Mouse (Mus musculus) midbrain, embryonic 12.5 days (tissue): ENCODE measurements around the gene Rnaseh2a. TPM values are rescaled to one million over a fixed set of nuclear protein-coding genes. Genes with fewer than 3 reads are reported as not detected.

Experiments used
- ATAC-seq: fragments of 200-750 bp; cut with Nextera tagmentation; 2 replicates; pipeline ENCODE4 v1.8.0; 2017; ENCODE audit warnings: low read depth, moderate TSS enrichment, moderate library complexity; ENCODE audit not compliant: low FRiP score
- H3K27ac ChIP-seq: fragments of 300-500 bp; sonication (generic); replicated peaks from 2 replicates; pipeline ENCODE4 v1.5.1; 2016; ENCODE audit warnings: mild to moderate bottlenecking
- H3K27me3 ChIP-seq: fragments of 300-500 bp; sonication (generic); 2 replicates; pipeline ENCODE4 v1.6.1; 2016; ENCODE audit warnings: mild to moderate bottlenecking
- H3K36me3 ChIP-seq: fragments of 300-500 bp; sonication (generic); 2 replicates; pipeline ENCODE4 v1.6.1; 2016
- H3K4me1 ChIP-seq: fragments of 300-500 bp; sonication (generic); 2 replicates; pipeline ENCODE4 v1.6.1; 2016
- H3K4me2 ChIP-seq: fragments of 300-500 bp; sonication (generic); replicated peaks from 2 replicates; pipeline ENCODE4 v1.6.1; 2016; ENCODE audit warnings: mild to moderate bottlenecking, moderate library complexity
- H3K4me3 ChIP-seq: fragments of 300-500 bp; sonication (generic); 2 replicates; pipeline ENCODE4 v1.5.1; 2016; ENCODE audit warnings: mild to moderate bottlenecking
- H3K9ac ChIP-seq: fragments of 300-500 bp; sonication (generic); replicated peaks from 2 replicates; pipeline ENCODE4 v1.6.1; 2016; ENCODE audit warnings: mild to moderate bottlenecking, moderate library complexity
- H3K9me3 ChIP-seq: fragments of 300-500 bp; sonication (generic); 2 replicates; pipeline ENCODE4 v1.6.1; 2016; ENCODE audit warnings: mild to moderate bottlenecking
- WGBS: fragments of 180-500 bp; shearing (Covaris S2); methylation state at CpG from one replicate; pipeline ENCODE4 v1.1.7; 2016; 5-methylcytosine and 5-hydroxymethylcytosine counted together
- microRNA-seq: library from miRNA; unstranded; fragments of <30 nt; microRNA quantifications from one replicate; pipeline ENCODE4, GENCODE M21; 2017
- polyA plus RNA-seq: library from polyadenylated mRNA; unstranded; fragments of >200 nt; fragmentation: Nextera tagmentation; extraction: Ambion mirVana; gene quantifications from 2 replicates; pipeline ENCODE4 v1.2.1, GENCODE M21; 2016

Rnaseh2a gene
- polyA plus RNA-seq, 1 experiment from 2014 or later: 98.7 TPM

- 81% methylated on average over 8 of the region's 8 CpGs for WGBS
- Histone ChIP-seq H3K9ac (no peak overlapping the region), H3K27me3 (peaks cover 70% of the 10 kb centered on the region), H3K9me3 (no peaks in the 10 kb centered on the region), H3K27ac (no peak overlapping the region), H3K36me3 (peaks cover 20% of the 10 kb centered on the region), H3K4me3 (no peak overlapping the region), H3K4me1 (peaks cover 19% of the 10 kb centered on the region), H3K4me2 (no peak overlapping the region)
- no peak for ATAC-seq
Observed at GRCm38 (mm10) chr8:84907493-84907892, 62.1 kb downstream of the Rnaseh2a start.

- 89% methylated on average over 9 of the region's 9 CpGs for WGBS
- ATAC-seq: no peak
- Histone ChIP-seq H3K9me3 (no peaks in the 10 kb centered on the region), H3K4me1 (peaks cover 23% of the 10 kb centered on the region), H3K36me3 (peaks cover 16% of the 10 kb centered on the region), H3K27ac (no peak overlapping the region), H3K9ac (no peak overlapping the region), H3K27me3 (peaks cover 70% of the 10 kb centered on the region), H3K4me2 (no peak overlapping the region), H3K4me3 (no peak overlapping the region)
Observed at GRCm38 (mm10) chr8:84907037-84907436, 62.5 kb downstream of the Rnaseh2a start.

Small RNA genes within 50 kb of the gene (microRNA-seq; reads per million reads assigned to microRNA genes)
- not detected for gene Gm24197

Other genes with a start within 250 kb of the Rnaseh2a start
- gene G430095P16Rik, start 246.8 kb downstream of the Rnaseh2a start, polyA plus RNA-seq: 2.0 and 2.4 TPM in 2 replicates
- 6.6 and 8.5 TPM in 2 replicates for gene Nfix, start 169.4 kb downstream of the Rnaseh2a start, polyA plus RNA-seq
- 5.0 and 6.1 TPM in 2 replicates for gene Dand5, start 146.9 kb downstream of the Rnaseh2a start, polyA plus RNA-seq
- 36.1 and 36.6 TPM in 2 replicates for gene Gadd45gip1, start 138.2 kb downstream of the Rnaseh2a start, polyA plus RNA-seq
- gene Rad23a, start 129.1 kb downstream of the Rnaseh2a start, polyA plus RNA-seq: 104 and 110 TPM in 2 replicates
- gene Calr, start 122.8 kb downstream of the Rnaseh2a start, polyA plus RNA-seq: 640 and 681 TPM in 2 replicates
- gene Farsa, start 112.8 kb downstream of the Rnaseh2a start, polyA plus RNA-seq: 105 and 113 TPM in 2 replicates
- gene Syce2, start 97.7 kb downstream of the Rnaseh2a start, polyA plus RNA-seq: 42.1 and 44.9 TPM in 2 replicates
- gene Gcdh, start 75.8 kb downstream of the Rnaseh2a start, polyA plus RNA-seq: 33.1 and 33.9 TPM in 2 replicates
- gene Klf1, start 67.8 kb downstream of the Rnaseh2a start, polyA plus RNA-seq: 4.3 and 4.5 TPM in 2 replicates
- gene Dnase2a, start 61.2 kb downstream of the Rnaseh2a start, polyA plus RNA-seq: 8.9 and 9.4 TPM in 2 replicates
- 29.3 and 34.3 TPM in 2 replicates for gene Mast1, start 32.4 kb downstream of the Rnaseh2a start, polyA plus RNA-seq
- gene Rtbdn, start 22.8 kb downstream of the Rnaseh2a start, polyA plus RNA-seq: 1.3 and 1.7 TPM in 2 replicates
- not detected in 2 replicates for gene Gm49661, start 334 bp downstream of the Rnaseh2a start, polyA plus RNA-seq
- 1,292 and 1,309 TPM in 2 replicates for gene Prdx2, start 180 bp downstream of the Rnaseh2a start, polyA plus RNA-seq
- 6.0 and 6.5 TPM in 2 replicates for gene Junb, start 9.0 kb upstream of the Rnaseh2a start, polyA plus RNA-seq
- gene Hook2, start 20.8 kb upstream of the Rnaseh2a start, polyA plus RNA-seq: 17.7 and 18.7 TPM in 2 replicates
- gene Best2, start 44.8 kb upstream of the Rnaseh2a start, polyA plus RNA-seq: not detected in 2 replicates
- gene Asna1, start 55.5 kb upstream of the Rnaseh2a start, polyA plus RNA-seq: 137 and 146 TPM in 2 replicates
- gene Trir, start 57.1 kb upstream of the Rnaseh2a start, polyA plus RNA-seq: 164 and 178 TPM in 2 replicates
- gene Tnpo2, start 67.1 kb upstream of the Rnaseh2a start, polyA plus RNA-seq: 42.0 and 45.4 TPM in 2 replicates
- 40.7 and 41.6 TPM in 2 replicates for gene Fbxw9, start 90.3 kb upstream of the Rnaseh2a start, polyA plus RNA-seq
- gene Gm5741, start 98.2 kb upstream of the Rnaseh2a start, polyA plus RNA-seq: 0.92 and 0.94 TPM in 2 replicates
- gene Dhps, start 102.0 kb upstream of the Rnaseh2a start, polyA plus RNA-seq: 74.7 and 74.8 TPM in 2 replicates
- 114 and 119 TPM in 2 replicates for gene Wdr83os, start 111.0 kb upstream of the Rnaseh2a start, polyA plus RNA-seq
- 46.6 and 54.2 TPM in 2 replicates for gene Wdr83, start 111.5 kb upstream of the Rnaseh2a start, polyA plus RNA-seq
- gene Man2b1, start 113.5 kb upstream of the Rnaseh2a start, polyA plus RNA-seq: 19.2 and 20.7 TPM in 2 replicates
- 1.6 and 2.4 TPM in 2 replicates for gene Zfp791, start 153.3 kb upstream of the Rnaseh2a start, polyA plus RNA-seq
- gene Cks1brt, start 182.2 kb upstream of the Rnaseh2a start, polyA plus RNA-seq: not detected in 2 replicates